18 mouse cellular contexts compared by ENCODE assay signal in the genomic region with DNA sequence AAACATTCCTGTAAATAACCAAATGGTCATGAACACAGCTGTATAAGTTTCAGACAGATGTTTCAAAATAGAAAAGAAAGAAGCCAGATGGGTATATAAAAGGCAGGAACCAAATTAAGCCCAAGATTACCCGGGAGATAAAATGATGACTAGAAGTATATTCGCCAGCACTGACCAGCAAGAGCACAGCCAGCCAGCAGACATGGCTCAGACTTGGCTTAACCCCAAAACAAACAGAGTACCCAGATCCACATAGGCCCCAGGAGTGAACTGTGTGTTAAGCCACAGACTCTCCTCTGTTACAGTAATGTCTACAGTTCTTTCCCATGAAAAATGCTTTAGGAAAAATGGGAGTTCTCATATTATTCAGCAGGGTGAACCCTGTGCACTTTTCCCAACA.
DNase-seq lines count a peak whose midpoint lies in the region; ATAC-seq and TF ChIP-seq lines count a peak whose summit lies in the region.
"Had no signal": no experiment of that assay in that cellular context is flagged by ENCODE, and none has a peak within 500 bp of the region (broad histone marks: within the 10 kb centered on the region; RNA-seq: fewer than 3 reads in every experiment).

No protein-coding gene starts in this region.

- peak; percentile 58; the same call in 1 of the 2 replicates for ATAC-seq in lung, embryonic 14.5 days (ENCODE audit: insufficient read depth)
- ATAC-seq in limb, embryonic 15.5 days (ENCODE audit: insufficient number of reproducible peaks, low FRiP score, low TSS enrichment, low read depth) = 0 out of 2 replicates have a peak, but pooled peaks have one; percentile 63
- ATAC-seq: forebrain, postnatal 0 days; lung, postnatal 0 days had no signal

- no peaks in the 10 kb centered on the region for H3K9me3 ChIP-seq in lung, embryonic 14.5 days (ENCODE audit: low read depth, low read length)
- H3K9me3 ChIP-seq in limb, embryonic 15.5 days = no peaks in the 10 kb centered on the region
- H3K9me3 ChIP-seq: stomach, embryonic 15.5 days had no signal

- no peak overlapping the region for H3K4me2 ChIP-seq in lung, embryonic 14.5 days
- no peak overlapping the region for H3K4me2 ChIP-seq in limb, embryonic 15.5 days
- H3K4me2 ChIP-seq: stomach, embryonic 15.5 days had no signal

- H3K27ac ChIP-seq in lung, embryonic 14.5 days (ENCODE audit: low read depth) = no peak overlapping the region
- no peak overlapping the region for H3K27ac ChIP-seq in limb, embryonic 15.5 days
- H3K27ac ChIP-seq: stomach, embryonic 15.5 days had no signal

- WGBS in lung, embryonic 14.5 days = 66% methylated on average over 2 of the region's 2 CpGs
- 46% methylated on average over 2 of the region's 2 CpGs for WGBS in limb, embryonic 15.5 days

- H3K27me3 ChIP-seq in lung, embryonic 14.5 days (ENCODE audit: insufficient read depth, low read length) = no peaks in the 10 kb centered on the region
- H3K27me3 ChIP-seq in limb, embryonic 15.5 days = no peaks in the 10 kb centered on the region
- H3K27me3 ChIP-seq: stomach, embryonic 15.5 days had no signal

- DNase-seq in cerebellum, postnatal 10 days = peak; percentile 12
- DNase-seq in cerebellum, postnatal 25 days = no peak
- DNase-seq in lung, embryonic 14.5 days = peak; percentile 26
- DNase-seq in lung, postnatal 14 days = no peak
- peak; percentile 80 for DNase-seq in adipocyte (ENCODE audit: low spot score)
- no peak for DNase-seq in urinary bladder, postnatal 4 days (ENCODE audit: low spot score in 2 of 2)
- no peak for DNase-seq in gastrocnemius, adult 18-20 months (ENCODE audit: low spot score)
- DNase-seq: adrenal gland, adult 8-10 months; B cell, adult 2 months; cerebellum, adult 9-10 months; forebrain, postnatal 0 days; heart, postnatal 4 days; kidney, adult 9 months; right cerebral cortex, adult 18-20 months; spleen, adult 18-20 months had no signal

- H3K36me3 ChIP-seq in lung, embryonic 14.5 days (ENCODE audit: insufficient read depth) = no peaks in the 10 kb centered on the region
- H3K36me3 ChIP-seq in limb, embryonic 15.5 days = no peaks in the 10 kb centered on the region
- H3K36me3 ChIP-seq: stomach, embryonic 15.5 days had no signal

- no peak overlapping the region for H3K9ac ChIP-seq in lung, embryonic 14.5 days
- no peak overlapping the region for H3K9ac ChIP-seq in limb, embryonic 15.5 days
- H3K9ac ChIP-seq: forebrain, postnatal 0 days; stomach, embryonic 15.5 days had no signal

- TF ChIP-seq CTCF in lung, embryonic 14.5 days (IDR thresholded peaks at IDR 0.05; ENCODE audit: low read depth) = no peak

- no peak overlapping the region for H3K4me3 ChIP-seq in lung, embryonic 14.5 days (ENCODE audit: low read depth, low read length)
- no peak overlapping the region for H3K4me3 ChIP-seq in limb, embryonic 15.5 days
- H3K4me3 ChIP-seq: stomach, embryonic 15.5 days had no signal

- H3K4me1 ChIP-seq in lung, embryonic 14.5 days (ENCODE audit: insufficient read depth) = no peaks in the 10 kb centered on the region
- no peaks in the 10 kb centered on the region for H3K4me1 ChIP-seq in limb, embryonic 15.5 days
- H3K4me1 ChIP-seq: stomach, embryonic 15.5 days had no signal

Comparison
In these comparisons a context has a peak if more than half of its experiments do, and no peak if none do; other contexts are left out.
1. DNase-seq: peak in cerebellum, postnatal 10 days (2 of 2), lung, embryonic 14.5 days (single experiment) and adipocyte (single experiment); none in cerebellum, postnatal 25 days (0 of 2), lung, postnatal 14 days (single experiment), urinary bladder, postnatal 4 days (0 of 2) and gastrocnemius, adult 18-20 months (single experiment).